Mouse (Mus musculus) adrenal gland, adult (tissue): Measurements from ENCODE around the gene Gm29427.

ENCODE experiments used
- DNase-seq, 2 experiments: peaks; one replicate each; pipeline ENCODE4 v3.0.0; 2022 to 2023; ENCODE audit warnings: low spot score in 1 of 2; ENCODE audit not compliant: inconsistent age in 2 of 2

Gm29427 gene

DNA sequence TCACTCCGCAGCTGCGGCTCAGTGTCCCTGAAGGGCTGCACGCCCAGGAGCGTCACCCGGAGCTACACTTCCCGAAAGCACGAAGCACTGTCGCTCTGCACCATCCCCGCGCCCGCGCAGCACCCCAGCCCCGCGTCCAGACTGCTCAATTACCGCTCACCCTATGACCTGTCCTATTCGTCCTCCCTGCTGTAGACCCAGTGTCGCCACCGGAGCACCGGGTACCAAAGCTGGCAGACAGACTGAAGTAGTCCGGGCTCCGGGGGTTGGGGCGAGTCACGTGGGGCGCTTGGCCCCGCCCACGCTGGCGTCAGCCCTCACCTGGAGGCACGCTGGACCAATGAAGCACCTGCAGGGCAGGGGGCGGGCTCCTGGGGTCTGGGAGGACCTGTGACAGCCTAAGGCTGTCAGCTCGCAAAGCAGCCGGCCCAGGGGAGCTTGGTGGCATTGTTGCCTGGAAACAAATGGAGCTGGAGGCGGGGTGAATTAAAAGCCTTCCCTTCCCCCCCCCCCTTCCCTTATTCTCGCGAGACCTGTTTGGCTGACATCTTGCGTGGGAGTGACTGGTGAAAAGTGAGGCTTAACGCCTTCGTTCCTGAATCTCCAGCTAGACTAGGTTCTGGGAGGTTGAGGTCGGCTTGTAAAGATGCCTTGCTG is at the start of gene Gm29427:
Gene Gm29427 (minus strand): TSS at position 239 of the 657 bp plus-strand sequence.
- peak; percentile 97 to 99 for DNase-seq

- DNase-seq: peak in 1 of 2 experiments; percentile 88
Measured at GRCm38 (mm10) chr1:130764027-130764461, 48.4 kb upstream of the Gm29427 start.

DNA sequence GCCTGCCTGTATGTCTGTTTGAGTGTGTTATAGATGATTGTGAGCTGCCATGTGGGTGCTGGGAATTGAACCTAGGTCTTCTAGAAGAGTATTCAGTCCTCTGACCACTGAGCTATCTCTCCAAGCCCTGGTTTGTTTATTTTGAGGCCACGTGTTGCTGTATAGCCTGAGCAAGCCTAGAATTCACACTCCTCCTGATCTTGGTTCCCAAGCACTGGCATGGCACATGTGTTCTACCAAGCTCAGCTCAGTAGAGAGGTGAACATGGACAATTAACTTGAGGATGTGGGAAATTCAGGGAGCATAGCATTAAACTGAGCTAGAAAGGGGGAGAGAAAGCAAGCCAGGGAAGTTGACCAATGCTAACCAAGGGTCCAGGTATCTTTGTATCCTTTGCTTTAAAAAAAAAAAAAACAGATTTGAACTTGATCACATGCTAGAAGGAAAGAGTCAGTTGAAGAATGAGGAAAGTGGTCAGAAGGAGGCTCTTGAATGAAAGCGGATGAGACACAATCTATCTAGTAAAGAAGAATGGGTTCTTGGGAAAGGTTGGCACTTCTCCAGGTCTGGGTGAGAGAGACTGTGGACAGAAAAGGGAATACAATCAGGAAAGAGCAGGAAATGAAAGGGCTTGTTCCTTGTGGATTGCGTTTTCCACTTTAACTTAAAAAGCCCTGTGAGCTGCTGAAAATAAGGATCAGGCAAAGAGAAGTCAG is 46.6 kb upstream of the Gm29427 start:
- no peak for DNase-seq

DNA sequence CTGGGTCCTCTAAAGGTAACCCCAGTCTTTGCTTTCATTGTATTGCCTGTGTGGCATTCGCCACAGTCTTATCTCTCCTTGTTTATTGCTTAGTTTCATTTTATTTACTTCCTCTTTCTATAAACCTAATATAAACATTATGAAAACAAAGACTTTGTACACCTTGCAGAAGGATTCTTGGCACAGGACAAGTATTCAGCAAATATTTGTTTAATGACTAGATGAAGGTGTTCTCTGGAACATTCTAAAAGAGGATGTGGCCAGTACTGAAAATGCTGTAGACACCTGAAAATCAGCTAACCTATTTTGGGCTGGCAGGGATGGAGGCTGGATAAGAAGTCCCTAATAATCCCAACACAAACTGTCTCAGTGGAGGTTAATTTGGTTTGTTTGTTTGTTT is 46.0 kb upstream of the Gm29427 start:
- DNase-seq: no peak

DNA sequence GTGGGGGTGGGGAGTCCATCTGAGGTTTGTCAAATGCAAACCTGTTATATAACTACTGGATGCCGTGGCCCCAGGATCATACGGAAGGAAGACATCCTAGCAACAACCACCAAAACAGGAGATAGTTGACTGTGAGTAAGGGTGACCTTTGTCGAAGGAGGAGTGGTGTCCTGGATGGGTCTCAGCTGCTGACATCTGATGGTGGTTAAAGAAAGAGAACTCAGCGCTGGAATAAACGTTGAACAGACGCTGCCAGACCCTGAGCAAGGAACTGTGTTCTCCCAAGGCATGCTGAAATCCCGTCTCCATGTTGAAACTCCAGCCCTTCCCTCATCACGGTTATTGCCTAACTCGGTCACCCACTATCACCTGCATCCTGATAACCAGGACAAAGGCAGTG is 44.1 kb upstream of the Gm29427 start:
- no peak for DNase-seq

GRCm38 (mm10) chr1:130746819-130747218 is 31.2 kb upstream of the Gm29427 start:
- DNase-seq: no peak

GRCm38 (mm10) chr1:130745591-130745990 is 30.0 kb upstream of the Gm29427 start:
- no peak for DNase-seq

DNA sequence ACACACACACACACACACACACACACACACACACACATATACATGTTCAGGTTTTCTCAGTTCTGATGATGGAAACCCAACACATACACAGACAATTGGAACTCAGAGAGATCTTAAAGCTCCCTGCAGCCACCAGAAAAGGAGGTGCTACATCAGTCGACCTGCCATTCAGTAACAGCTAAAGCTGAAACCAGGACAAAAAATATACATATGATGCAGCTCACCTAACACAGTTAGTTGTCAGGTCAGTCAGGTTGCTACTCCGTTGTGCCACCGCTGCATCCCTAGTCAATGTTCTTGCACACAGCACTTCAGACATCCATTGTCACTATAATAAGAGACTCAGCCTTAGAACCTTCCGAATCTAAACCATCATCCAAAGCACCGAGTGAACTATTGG is 29.4 kb upstream of the Gm29427 start:
- peak in 1 of 2 experiments; percentile 11 for DNase-seq

GRCm38 (mm10) chr1:130744217-130744616 is 28.6 kb upstream of the Gm29427 start:
- DNase-seq: peak in 1 of 2 experiments; percentile 14

DNA sequence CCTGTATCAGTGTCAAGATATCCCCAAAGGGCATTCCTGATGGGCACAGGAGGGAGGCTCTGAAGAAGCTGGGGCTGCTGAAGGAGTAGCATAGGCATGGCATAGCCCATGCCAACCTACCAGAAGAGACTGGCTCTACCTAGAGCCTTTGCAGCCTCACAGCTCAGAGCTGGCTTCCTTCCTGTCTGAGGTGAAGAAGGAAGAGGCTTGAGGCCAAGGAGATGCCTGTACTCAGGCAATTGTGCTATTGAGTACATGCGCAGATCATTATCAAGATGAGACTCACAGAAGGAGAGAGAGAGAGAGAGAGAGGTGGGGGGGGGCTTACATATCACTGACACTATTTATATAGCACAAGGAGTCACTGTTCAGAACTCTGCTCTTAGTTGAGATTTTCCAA is 28.2 kb upstream of the Gm29427 start:
- no peak for DNase-seq

- peak in 1 of 2 experiments; percentile 13 for DNase-seq
Measured at GRCm38 (mm10) chr1:130742201-130742600, 26.6 kb upstream of the Gm29427 start.

GRCm38 (mm10) chr1:130740781-130741720 is 25.5 kb upstream of the Gm29427 start:
- peak in 1 of 2 experiments; percentile 39 for DNase-seq

DNA sequence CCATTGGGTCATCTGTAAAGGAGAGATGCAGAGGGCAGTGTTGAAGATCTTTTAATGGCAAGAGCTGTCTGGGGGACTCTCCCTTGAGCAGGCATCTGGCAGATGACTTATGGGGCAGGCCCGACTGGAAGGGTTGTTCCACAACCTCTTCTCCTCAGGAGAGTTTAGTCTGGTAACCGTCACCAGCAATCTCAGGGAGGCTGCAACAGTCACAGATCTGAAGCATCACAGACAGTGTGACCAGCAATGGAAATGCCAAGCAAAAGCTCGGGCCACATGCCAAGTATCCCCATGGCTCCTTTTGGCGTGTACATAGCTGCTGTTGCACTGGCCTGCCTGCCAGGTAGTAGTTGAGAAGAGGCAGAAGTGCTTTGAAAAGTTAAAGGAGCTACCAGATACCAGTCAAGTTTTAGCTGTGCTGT is 24.6 kb upstream of the Gm29427 start:
- DNase-seq: peak in 1 of 2 experiments; percentile 57

- DNase-seq: peak in 1 of 2 experiments; percentile 67
Measured at GRCm38 (mm10) chr1:130739636-130740035, 24.0 kb upstream of the Gm29427 start.

DNA sequence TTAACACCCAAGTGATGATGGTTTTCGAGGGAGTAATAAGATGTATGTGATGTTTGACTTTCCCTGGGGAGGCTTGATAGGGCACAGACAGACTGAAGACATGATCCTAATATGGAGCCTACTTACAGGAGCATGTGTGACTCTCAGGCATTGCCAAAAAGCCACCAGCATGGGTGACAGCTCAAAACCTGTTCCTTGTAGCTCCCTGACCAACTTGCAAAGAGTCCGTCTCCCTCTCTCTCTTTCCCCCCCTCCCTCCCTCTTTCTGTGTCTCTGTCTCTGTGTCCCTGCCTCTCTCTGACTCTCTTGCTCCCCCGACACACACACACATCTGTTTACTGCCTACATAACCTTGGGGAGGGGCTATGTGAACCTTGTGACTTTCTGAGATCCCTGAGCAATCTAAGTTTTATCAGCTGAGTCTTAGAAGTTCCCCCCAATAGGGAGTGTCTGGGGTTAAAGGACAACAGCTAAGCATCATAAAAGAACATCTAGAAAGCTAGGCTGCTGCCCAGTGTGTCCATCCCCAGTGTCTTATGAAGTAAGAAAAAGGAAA is 23.0 kb upstream of the Gm29427 start:
- DNase-seq: peak in 1 of 2 experiments; percentile 24

DNA sequence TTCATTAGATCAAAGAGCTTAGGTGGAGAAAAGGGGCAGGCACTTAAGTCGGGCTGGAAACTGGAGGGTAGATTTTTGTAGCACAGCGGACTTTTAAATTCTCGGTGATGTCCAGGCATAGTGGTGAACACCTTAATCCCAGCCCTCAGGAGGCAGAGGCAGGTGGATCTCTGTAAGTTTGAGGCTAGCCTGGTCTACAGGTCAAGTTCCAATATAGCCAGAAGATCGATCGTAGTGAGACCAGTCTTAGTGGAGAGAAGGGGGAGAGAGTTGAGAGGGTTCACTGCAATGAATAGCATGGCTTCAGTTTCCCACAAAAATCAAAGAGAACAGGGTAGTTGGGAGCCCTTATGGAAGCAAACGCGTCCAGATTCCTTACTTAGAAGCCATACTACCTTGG is 22.3 kb upstream of the Gm29427 start:
- no peak for DNase-seq

GRCm38 (mm10) chr1:130737411-130737881 is 21.8 kb upstream of the Gm29427 start:
- peak; percentile 38 to 43 for DNase-seq

- peak in 1 of 2 experiments; percentile 29 for DNase-seq
Measured at GRCm38 (mm10) chr1:130734852-130735251, 19.3 kb upstream of the Gm29427 start.

DNA sequence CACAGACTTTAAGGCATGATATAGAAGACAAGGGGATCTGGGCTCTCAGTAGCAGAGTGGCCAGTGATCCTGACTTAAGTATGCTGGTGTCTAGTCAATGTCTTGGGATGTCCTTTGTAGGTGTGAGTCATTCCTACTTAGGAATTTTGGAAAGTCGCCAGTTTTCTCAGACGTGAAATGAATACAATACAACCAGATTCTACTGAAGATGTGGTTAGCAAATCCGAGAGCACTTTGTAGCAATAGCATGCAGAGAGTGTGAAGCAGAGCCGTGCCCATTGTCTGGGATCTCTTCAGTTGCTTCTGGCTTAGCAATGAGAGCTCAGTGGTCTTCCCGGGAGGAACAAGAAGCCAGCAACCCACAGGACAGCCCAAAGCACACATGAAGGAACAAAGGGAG is 18.9 kb upstream of the Gm29427 start:
- DNase-seq: peak; percentile 13 to 59

DNA sequence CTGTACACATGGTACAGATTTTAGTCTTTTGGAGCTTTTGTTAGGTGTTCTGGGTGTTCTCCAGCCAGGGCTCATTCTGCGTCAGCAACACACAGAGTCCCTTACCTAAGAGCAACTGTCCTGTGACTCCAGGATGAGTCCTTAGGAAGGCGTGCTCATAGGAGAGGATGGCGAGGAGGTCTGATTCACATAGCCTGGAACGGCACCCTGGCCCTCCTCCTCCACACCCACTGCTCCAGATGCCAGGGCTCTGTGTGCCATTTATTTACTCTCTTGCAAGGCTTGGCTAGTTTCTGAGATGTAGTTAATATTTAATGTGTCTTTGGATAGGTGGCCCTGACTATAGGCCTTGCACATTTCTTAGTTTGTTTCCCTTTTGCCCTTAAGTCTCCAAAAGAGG is 18.1 kb upstream of the Gm29427 start:
- DNase-seq: peak in 1 of 2 experiments; percentile 59
